Mouse (Mus musculus) MEL (cell line): Measurements from ENCODE around the gene Col19a1. TPM values are rescaled to one million over a fixed set of nuclear protein-coding genes. Genes with fewer than 3 reads are reported as not detected.

Source experiments
- DNase-seq: peaks from one replicate; pipeline ENCODE4 v3.0.0; 2011; ENCODE audit warnings: low read depth, low spot score
- H3K27ac ChIP-seq: 2 replicates; pipeline ENCODE4 v1.5.1; 2012; ENCODE audit warnings: low read depth, mild to moderate bottlenecking, control low read depth, low read length, moderate library complexity; ENCODE audit not compliant: control insufficient read depth
- H3K27me3 ChIP-seq, 2 experiments: fragments of 150-350 bp in 1 of 2; sonication (generic) in 1 of 2; 2 replicates each; pipeline ENCODE4 v1.6.1; 2012; ENCODE audit warnings: low read length in 2 of 2, mild to moderate bottlenecking in 2 of 2, improper control_type of control experiment in 1 of 2, moderate library complexity in 1 of 2; ENCODE audit not compliant: insufficient read depth in 2 of 2, control insufficient read depth in 1 of 2
- H3K36me3 ChIP-seq, 2 experiments: 2 replicates each; pipeline ENCODE4 v1.6.1; 2012 to 2014; ENCODE audit warnings: low read length in 2 of 2, improper control_type of control experiment in 1 of 2, inconsistent platforms in 1 of 2, mild to moderate bottlenecking in 1 of 2; ENCODE audit not compliant: insufficient read depth in 2 of 2, control insufficient read depth in 1 of 2
- H3K4me1 ChIP-seq, 2 experiments: fragments of 150-350 bp in 1 of 2; sonication (generic) in 1 of 2; 2 replicates each; pipeline ENCODE4 v1.6.1; 2012; ENCODE audit warnings: low read length in 2 of 2, improper control_type of control experiment in 1 of 2, mild to moderate bottlenecking in 1 of 2; ENCODE audit not compliant: insufficient read depth in 2 of 2, control insufficient read depth in 1 of 2
- H3K4me3 ChIP-seq, 2 experiments: fragments of 150-350 bp in 1 of 2; sonication (generic) in 1 of 2; 2 replicates each; pipeline ENCODE4 v1.5.1; 2012; ENCODE audit warnings: low read depth in 2 of 2, low read length in 2 of 2, mild to moderate bottlenecking in 2 of 2, moderate library complexity in 2 of 2, control low read depth in 1 of 2, improper control_type of control experiment in 1 of 2; ENCODE audit not compliant: control insufficient read depth in 1 of 2, insufficient read depth in 1 of 2
- H3K79me2 ChIP-seq: 2 replicates; pipeline ENCODE4 v1.6.1; 2012; ENCODE audit warnings: mild to moderate bottlenecking, low read length, moderate library complexity; ENCODE audit not compliant: control insufficient read depth, poor library complexity, insufficient read depth
- H3K9ac ChIP-seq: 2 replicates; pipeline ENCODE4 v1.6.1; 2012; ENCODE audit warnings: low read depth, mild to moderate bottlenecking, control low read depth, low read length, moderate library complexity; ENCODE audit not compliant: control insufficient read depth, poor library complexity, severe bottlenecking
- H3K9me3 ChIP-seq: fragments of 150-350 bp; sonication (generic); replicated peaks from 2 replicates; pipeline ENCODE4 v1.6.1; 2012; ENCODE audit warnings: mild to moderate bottlenecking, low read length, improper control_type of control experiment, moderate library complexity; ENCODE audit not compliant: insufficient read depth
- CHD1 ChIP-seq: IDR thresholded peaks from 2 replicates; pipeline ENCODE4 v1.6.1; 2012; ENCODE audit warnings: low read depth, mild to moderate bottlenecking, inconsistent platforms, low read length, improper control_type of control experiment
- CHD2 ChIP-seq: IDR thresholded peaks from 2 replicates; pipeline ENCODE4 v1.6.1; 2011; ENCODE audit warnings: low read length, improper control_type of control experiment
- CTCF ChIP-seq, 3 experiments: IDR thresholded peaks in 2 of 3; conservative IDR thresholded peaks in 1 of 3; 2 replicates each; pipeline ENCODE4 v1.5.1; 2011 to 2012; ENCODE audit warnings: low read length in 3 of 3, low read depth in 2 of 3, mild to moderate bottlenecking in 2 of 3, improper control_type of control experiment in 1 of 3, inconsistent platforms in 1 of 3, mixed read lengths in 1 of 3, moderate library complexity in 1 of 3; ENCODE audit not compliant: control insufficient read depth in 1 of 3, insufficient read depth in 1 of 3, poor library complexity in 1 of 3, severe bottlenecking in 1 of 3
- ELF1 ChIP-seq: IDR thresholded peaks from 2 replicates; pipeline ENCODE4 v1.6.1; 2014; ENCODE audit warnings: low read depth, mild to moderate bottlenecking, inconsistent platforms, low read length, improper control_type of control experiment, moderate library complexity
- EP300 ChIP-seq, 2 experiments: IDR thresholded peaks; 2 replicates each; pipeline ENCODE4 v1.6.1; 2011; ENCODE audit warnings: improper control_type of control experiment in 2 of 2, low read length in 2 of 2, low read depth in 1 of 2, mild to moderate bottlenecking in 1 of 2
- GABPA ChIP-seq: IDR thresholded peaks from 2 replicates; pipeline ENCODE4 v1.6.1; 2012; ENCODE audit warnings: low read depth, mild to moderate bottlenecking, inconsistent platforms, low read length, improper control_type of control experiment, moderate library complexity
- JUND ChIP-seq: IDR thresholded peaks from 2 replicates; pipeline ENCODE4 v1.6.1; 2011; ENCODE audit warnings: low read depth, mild to moderate bottlenecking, improper control_type of control experiment, low read length
- KAT2A ChIP-seq: conservative IDR thresholded peaks from 2 replicates; pipeline ENCODE4 v1.6.1; 2012; ENCODE audit warnings: low read depth, low read length, improper control_type of control experiment, inconsistent platforms
- MAZ ChIP-seq: IDR thresholded peaks from 2 replicates; pipeline ENCODE4 v1.6.1; 2012; ENCODE audit warnings: low read depth, mild to moderate bottlenecking, inconsistent platforms, low read length, improper control_type of control experiment
- MEF2A ChIP-seq: IDR thresholded peaks from 2 replicates; pipeline ENCODE4 v1.6.1; 2014; ENCODE audit warnings: low read depth, mild to moderate bottlenecking, inconsistent platforms, low read length, improper control_type of control experiment; ENCODE audit not compliant: poor library complexity, insufficient replicate concordance, severe bottlenecking; ENCODE audit errors: extremely low read depth
- MXI1 ChIP-seq: IDR thresholded peaks from 2 replicates; pipeline ENCODE4 v1.6.1; 2011; ENCODE audit warnings: mild to moderate bottlenecking, low read depth, low read length, improper control_type of control experiment
- NRF1 ChIP-seq: IDR thresholded peaks from 2 replicates; pipeline ENCODE4 v1.6.1; 2014; ENCODE audit warnings: low read depth, mild to moderate bottlenecking, inconsistent platforms, low read length, improper control_type of control experiment, moderate library complexity; ENCODE audit not compliant: poor library complexity, insufficient read depth, severe bottlenecking
- POLR2A ChIP-seq, 2 experiments: IDR thresholded peaks; 2 replicates each; pipeline ENCODE4 v1.6.1; 2011 to 2012; ENCODE audit warnings: low read length in 2 of 2, mild to moderate bottlenecking in 2 of 2, control low read depth in 1 of 2, improper control_type of control experiment in 1 of 2, low read depth in 1 of 2, moderate library complexity in 1 of 2; ENCODE audit not compliant: control insufficient read depth in 1 of 2, insufficient read depth in 1 of 2, poor library complexity in 1 of 2
- POLR2AphosphoS5 ChIP-seq: IDR thresholded peaks from 2 replicates; pipeline ENCODE4 v1.6.1; 2012; ENCODE audit warnings: low read depth, borderline replicate concordance, mild to moderate bottlenecking, inconsistent platforms, low read length, moderate library complexity, mixed read lengths
- RAD21 ChIP-seq: IDR thresholded peaks from 2 replicates; pipeline ENCODE4 v1.6.1; 2011; ENCODE audit warnings: mild to moderate bottlenecking, low read depth, low read length, improper control_type of control experiment
- RCOR1 ChIP-seq: IDR thresholded peaks from 2 replicates; pipeline ENCODE4 v1.6.1; 2012; ENCODE audit warnings: low read depth, mild to moderate bottlenecking, inconsistent platforms, low read length, improper control_type of control experiment
- SMC3 ChIP-seq: IDR thresholded peaks from 2 replicates; pipeline ENCODE4 v1.6.1; 2011; ENCODE audit warnings: low read depth, low read length, improper control_type of control experiment
- TAL1 ChIP-seq: IDR thresholded peaks from 2 replicates; pipeline ENCODE4 v1.6.1; 2012; ENCODE audit warnings: mild to moderate bottlenecking, inconsistent platforms, low read length, moderate library complexity, mixed read lengths
- TBP ChIP-seq: IDR thresholded peaks from 2 replicates; pipeline ENCODE4 v1.8.0; 2011; ENCODE audit warnings: low read depth, low read length, improper control_type of control experiment
- USF1 ChIP-seq: IDR thresholded peaks from 2 replicates; pipeline ENCODE4 v1.6.1; 2014; ENCODE audit warnings: low read depth, mild to moderate bottlenecking, inconsistent platforms, low read length, improper control_type of control experiment, moderate library complexity
- ZKSCAN1 ChIP-seq: IDR thresholded peaks from 2 replicates; pipeline ENCODE4 v1.6.1; 2012; ENCODE audit warnings: low read depth, mild to moderate bottlenecking, inconsistent platforms, low read length, improper control_type of control experiment, moderate library complexity
- ZMIZ1 ChIP-seq: IDR thresholded peaks from 2 replicates; pipeline ENCODE4 v1.6.1; 2012; ENCODE audit warnings: low read depth, mild to moderate bottlenecking, inconsistent platforms, low read length, improper control_type of control experiment, moderate library complexity
- ZNF384 ChIP-seq: IDR thresholded peaks from 2 replicates; pipeline ENCODE4 v1.6.1; 2012; ENCODE audit warnings: low read depth, mild to moderate bottlenecking, inconsistent platforms, low read length, improper control_type of control experiment
- polyA plus RNA-seq, 2 experiments: library from polyadenylated mRNA; stranded (reverse) in 1 of 2; unstranded in 1 of 2; fragments of >175 nt in 1 of 2; fragments of >200 nt in 1 of 2; gene quantifications; 2 replicates each; pipeline versions ENCODE4 v1.2.1 to v1.2.4; 2012; ENCODE audit warnings: low replicate concordance in 2 of 2, low read depth in 1 of 2; ENCODE audit not compliant: insufficient read length in 2 of 2, insufficient read depth in 1 of 2, missing spikeins in 1 of 2
- total RNA-seq: library from RNA; depleted of rRNA; stranded (reverse); fragments of 300-350 nt; gene quantifications from 2 replicates; pipeline ENCODE4 v1.2.3, GENCODE M21; 2012

Gene Col19a1
- total and polyA plus RNA-seq, 3 experiments = not detected

GRCm38 (mm10) chr1:24230428-24230827 is 356.8 kb downstream of the Col19a1 start:
- Histone ChIP-seq H3K36me3 (no peaks in the 10 kb centered on the region), H3K4me1 (no peaks in the 10 kb centered on the region), H3K27ac (no peak overlapping the region), H3K9me3 (no peaks in the 10 kb centered on the region), H3K27me3 (no peaks in the 10 kb centered on the region), H3K79me2 (no peaks in the 10 kb centered on the region), H3K9ac (no peak overlapping the region), H3K4me3 (no peak overlapping the region)
- TF ChIP-seq EP300 (IDR thresholded peaks at IDR 0.05; ENCODE audit: low read depth in 1 of 2, low read length in 2 of 2) (no peak), CTCF (IDR thresholded peaks at IDR 0.05 in 2 of 3, conservative IDR thresholded peaks at IDR 0.05 in 1 of 3; ENCODE audit: control insufficient read depth in 1 of 3, insufficient read depth in 1 of 3, low read depth in 2 of 3, low read length in 3 of 3, poor library complexity in 1 of 3, severe bottlenecking in 1 of 3) (no peak), RCOR1 (no peak), RAD21 (no peak), SMC3 (no peak), ELF1 (no peak), MAZ (no peak)
- DNase-seq = no peak

DNA sequence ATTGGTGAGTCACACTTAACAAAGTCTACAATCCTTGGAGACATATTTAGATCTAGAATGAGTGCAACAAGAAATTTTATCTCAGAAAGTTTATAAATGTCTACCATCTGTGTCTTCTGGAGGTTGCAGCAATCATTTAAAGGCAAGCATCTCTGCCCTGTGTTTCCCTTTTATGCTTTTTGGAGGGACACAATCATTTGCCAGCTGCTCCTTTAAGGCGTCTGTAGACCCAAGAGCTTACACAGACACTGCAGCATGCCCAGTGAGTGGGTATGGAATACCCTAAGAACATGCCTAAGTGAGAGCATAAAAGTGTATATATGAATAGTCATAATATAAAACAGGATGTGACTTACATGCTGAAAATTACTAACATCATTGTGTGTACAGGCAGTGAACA is 357.7 kb downstream of the Col19a1 start:
- Histone ChIP-seq H3K9me3 (no peaks in the 10 kb centered on the region), H3K36me3 (no peaks in the 10 kb centered on the region), H3K27ac (no peak overlapping the region), H3K9ac (no peak overlapping the region), H3K79me2 (no peaks in the 10 kb centered on the region), H3K27me3 (no peaks in the 10 kb centered on the region), H3K4me3 (no peak overlapping the region), H3K4me1 (no peaks in the 10 kb centered on the region)
- DNase-seq = no peak
- TF ChIP-seq KAT2A (no peak), RCOR1 (no peak), ZMIZ1 (no peak), USF1 (no peak), POLR2A (IDR thresholded peaks at IDR 0.05; ENCODE audit: control insufficient read depth in 1 of 2, insufficient read depth in 1 of 2, low read depth in 1 of 2, low read length in 2 of 2, poor library complexity in 1 of 2) (no peak), CHD2 (no peak), TBP (no peak), CHD1 (no peak), MXI1 (no peak), RAD21 (no peak), GABPA (no peak), MEF2A (no peak), ZNF384 (no peak), TAL1 (no peak), JUND (no peak), ZKSCAN1 (no peak), EP300 (IDR thresholded peaks at IDR 0.05; ENCODE audit: low read depth in 1 of 2, low read length in 2 of 2) (no peak), POLR2AphosphoS5 (no peak), NRF1 (no peak)
